Mouse (Mus musculus) CH12.LX (cell line): Measurements from ENCODE around the gene Casq2. TPM values are rescaled to one million over a fixed set of nuclear protein-coding genes. Genes with fewer than 3 reads are reported as not detected.

ENCODE experiments used
- DNase-seq: peaks from one replicate; pipeline ENCODE4 v3.0.0-alpha.2; 2013; ENCODE audit errors: extremely low read depth
- H3K27ac ChIP-seq: 2 replicates; pipeline ENCODE4 v1.5.1; 2012; ENCODE audit warnings: low read depth, mild to moderate bottlenecking, control low read depth, moderate library complexity; ENCODE audit not compliant: insufficient read depth
- H3K27me3 ChIP-seq: replicated peaks from 2 replicates; pipeline ENCODE3; 2012; ENCODE audit warnings: inconsistent platforms
- H3K36me3 ChIP-seq, 2 experiments: replicated peaks in 1 of 2; 2 replicates each; pipeline versions ENCODE3 to v1.6.1; 2012; ENCODE audit warnings: inconsistent platforms in 1 of 2, low read length in 1 of 2, mild to moderate bottlenecking in 1 of 2, mixed read lengths in 1 of 2, moderate library complexity in 1 of 2; ENCODE audit not compliant: control insufficient read depth in 1 of 2, insufficient read depth in 1 of 2
- H3K4me1 ChIP-seq, 2 experiments: 2 replicates each; pipeline ENCODE4 v1.6.1; 2012; ENCODE audit warnings: inconsistent platforms in 1 of 2, moderate library complexity in 1 of 2; ENCODE audit not compliant: insufficient read depth in 2 of 2, control insufficient read depth in 1 of 2
- H3K4me2 ChIP-seq: 2 replicates; pipeline ENCODE4 v1.6.1; 2012; ENCODE audit warnings: low read depth, mild to moderate bottlenecking, control low read depth; ENCODE audit not compliant: poor library complexity, insufficient read depth, severe bottlenecking
- H3K4me3 ChIP-seq, 3 experiments: fragments of 150-350 bp in 1 of 3; sonication (generic) in 1 of 3; replicated peaks in 1 of 3; 2 replicates each; pipeline versions ENCODE3 to v1.5.1; 2011 to 2012; ENCODE audit warnings: low read depth in 2 of 3, low read length in 2 of 3, mild to moderate bottlenecking in 2 of 3, moderate library complexity in 2 of 3, control low read depth in 1 of 3, improper control_type of control experiment in 1 of 3, inconsistent platforms in 1 of 3, mixed read lengths in 1 of 3; ENCODE audit not compliant: poor library complexity in 1 of 3
- H3K79me2 ChIP-seq: replicated peaks from 2 replicates; pipeline ENCODE4 v1.6.1; 2012; ENCODE audit warnings: mild to moderate bottlenecking, moderate library complexity; ENCODE audit not compliant: control insufficient read depth, poor library complexity, insufficient read depth, severe bottlenecking; ENCODE audit errors: extremely low read depth
- H3K9ac ChIP-seq: 2 replicates; pipeline ENCODE4 v1.6.1; 2012; ENCODE audit warnings: low read depth, mild to moderate bottlenecking, control low read depth, moderate library complexity; ENCODE audit not compliant: insufficient read depth
- H3K9me3 ChIP-seq: replicated peaks from 2 replicates; pipeline ENCODE3; 2012; ENCODE audit warnings: low read length, inconsistent platforms, mixed read lengths
- MAX ChIP-seq: IDR thresholded peaks from 2 replicates; pipeline ENCODE4 v1.6.1; 2011; ENCODE audit warnings: low read length, improper control_type of control experiment
- RAD21 ChIP-seq: IDR thresholded peaks from 2 replicates; pipeline ENCODE4 v1.6.1; 2011; ENCODE audit warnings: low read depth, mild to moderate bottlenecking, low read length, improper control_type of control experiment, moderate library complexity
- dilution Hi-C: fragments of 300-500 bp; cut with MboI; formaldehyde crosslinking; loops from 2 replicates; pipeline ENCODE4 v1.14.3; 2020; ENCODE audit warnings: low sequenced_read_pairs; ENCODE audit not compliant: extremely low pct_unique_long_range_greater_than_20kb, extremely low pct_ligation_motif_present
- in situ Hi-C: fragments of 300-500 bp; cut with MboI; formaldehyde crosslinking; loops from 3 replicates; pipeline ENCODE4 v1.14.3; 2019; ENCODE audit warnings: low sequenced_read_pairs, low pct_ligation_motif_present, low pct_unique_long_range_greater_than_20kb, mixed read lengths
- polyA plus RNA-seq: library from polyadenylated mRNA; unstranded; fragments of >175 nt; gene quantifications from 2 replicates; pipeline ENCODE4 v1.2.1, GENCODE M21; 2012; ENCODE audit warnings: low read depth; ENCODE audit not compliant: insufficient read length
- total RNA-seq, 2 experiments: library from RNA; depleted of rRNA; stranded (reverse); fragments of 300-350 nt in 1 of 2; fragments of >200 nt in 1 of 2; gene quantifications; 2 replicates each; pipeline ENCODE4 v1.2.3; 2012 to 2014

The Casq2 gene
- total and polyA plus RNA-seq, 3 experiments, result not detected

DNA sequence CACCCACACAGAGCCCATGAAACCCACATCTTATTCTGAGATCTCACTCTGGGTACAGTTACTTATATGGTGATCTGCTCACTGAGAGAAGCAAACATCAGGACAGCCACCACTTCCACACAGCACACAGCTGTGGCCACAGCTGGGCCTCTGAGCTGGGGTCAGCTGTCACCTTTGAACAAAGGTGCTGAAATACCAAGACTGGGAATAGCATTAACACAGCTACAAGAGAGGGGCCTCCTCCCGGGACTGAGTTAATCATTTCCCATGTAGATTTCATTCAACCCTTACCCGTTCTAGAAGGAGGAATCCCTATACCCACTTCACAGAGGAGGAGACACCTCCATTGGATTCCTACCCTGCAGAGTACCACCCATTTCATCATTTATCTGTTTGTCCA, 109.5 kb downstream of the Casq2 start:
- in situ Hi-C loops, result no loop called here
- no peak overlapping the region for H3K9ac ChIP-seq
- no peaks in the 10 kb centered on the region for H3K9me3 ChIP-seq
- no peaks in the 10 kb centered on the region for H3K36me3 ChIP-seq
- dilution Hi-C loops, result no loop called here
- no peak for DNase-seq
- H3K4me1 ChIP-seq, result peaks cover 0 to 29% of the 10 kb centered on the region in 2 experiments; a peak in 2 of 4 replicates
- no peak overlapping the region for H3K27ac ChIP-seq
- no peaks in the 10 kb centered on the region for H3K27me3 ChIP-seq
- TF ChIP-seq MAX (no peak), RAD21 (no peak)
- H3K79me2 ChIP-seq, result no peaks in the 10 kb centered on the region
- H3K4me3 ChIP-seq, result no peak overlapping the region
- no peak overlapping the region for H3K4me2 ChIP-seq

Other genes with a start within 250 kb of the Casq2 start
- 2.0 and 2.8 TPM in 2 replicates for gene Mab21l3, start 237.5 kb upstream of the Casq2 start, total RNA-seq (2012; rRNA removed)
- gene Mab21l3, start 237.5 kb upstream of the Casq2 start, total RNA-seq (2014; rRNA removed), result 3.4 and 3.5 TPM in 2 replicates
- gene Mab21l3, start 237.5 kb upstream of the Casq2 start, polyA plus RNA-seq, result 1.9 and 2.1 TPM in 2 replicates
- 3.4 and 4.5 TPM in 2 replicates for gene Slc22a15, start 162.0 kb upstream of the Casq2 start, total RNA-seq (2012; rRNA removed)
- 1.6 and 1.8 TPM in 2 replicates for gene Slc22a15, start 162.0 kb upstream of the Casq2 start, total RNA-seq (2014; rRNA removed)
- gene Slc22a15, start 162.0 kb upstream of the Casq2 start, polyA plus RNA-seq, result 7.4 and 7.6 TPM in 2 replicates
- not detected in 2 replicates for gene Nhlh2, start 76.3 kb upstream of the Casq2 start, total RNA-seq (2012; rRNA removed)
- not detected in 2 replicates for gene Nhlh2, start 76.3 kb upstream of the Casq2 start, total RNA-seq (2014; rRNA removed)
- not detected in 2 replicates for gene Nhlh2, start 76.3 kb upstream of the Casq2 start, polyA plus RNA-seq
- gene Vangl1, start 118.3 kb downstream of the Casq2 start, total RNA-seq (2012; rRNA removed), result 0.04 TPM in 1 of 2 replicates, not detected in the other
- not detected in 2 replicates for gene Vangl1, start 118.3 kb downstream of the Casq2 start, total RNA-seq (2014; rRNA removed)
- gene Vangl1, start 118.3 kb downstream of the Casq2 start, polyA plus RNA-seq, result not detected in 2 replicates